Mouse (Mus musculus): Measurements from ENCODE around the gene Zfp503.
A peak's percentile ranks its signal among the peaks of the same experiment; 100 is the strongest.

The Zfp503 gene

DNA sequence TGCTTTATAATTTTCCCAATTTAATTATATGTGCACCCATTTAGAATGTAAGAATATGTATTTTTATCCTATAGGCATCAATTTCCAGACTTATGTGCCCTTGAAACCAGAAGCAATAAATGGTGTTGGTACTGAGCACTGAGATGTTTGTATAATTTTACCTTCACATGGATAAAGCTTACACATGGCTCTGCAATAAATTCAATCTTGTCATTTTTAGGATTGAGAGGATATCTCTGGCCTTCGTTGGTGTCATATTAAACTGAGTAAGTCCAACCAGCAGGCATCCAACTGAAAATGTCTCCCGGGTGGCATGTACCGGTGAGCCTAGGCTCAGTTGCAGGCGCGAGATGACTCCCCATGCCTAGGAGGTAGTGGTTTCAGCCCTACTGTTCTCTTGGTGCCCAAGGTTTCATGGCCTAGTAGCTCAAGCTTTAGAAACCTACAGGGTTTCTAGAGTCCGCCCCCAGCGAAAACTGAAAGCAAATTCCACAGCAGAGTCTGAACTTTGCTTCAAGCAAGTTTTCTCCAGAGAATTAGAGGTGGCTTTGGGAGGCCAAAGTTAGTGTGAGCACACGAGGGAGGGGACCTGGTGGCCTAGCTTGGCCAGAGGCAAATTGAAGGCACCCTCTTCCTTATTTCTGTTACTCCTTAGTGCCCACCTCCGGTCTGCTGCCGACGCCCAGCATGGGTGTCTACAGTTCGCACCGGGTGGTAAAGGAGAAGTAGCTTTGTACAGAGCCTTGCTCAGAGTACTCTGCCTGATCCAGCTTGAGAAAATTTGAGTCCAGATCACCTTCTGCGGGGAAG, 4.1 kb upstream of the Zfp503 start:
- no peak for DNase-seq (ENCODE audit: low spot score in 2 of 2)

DNA sequence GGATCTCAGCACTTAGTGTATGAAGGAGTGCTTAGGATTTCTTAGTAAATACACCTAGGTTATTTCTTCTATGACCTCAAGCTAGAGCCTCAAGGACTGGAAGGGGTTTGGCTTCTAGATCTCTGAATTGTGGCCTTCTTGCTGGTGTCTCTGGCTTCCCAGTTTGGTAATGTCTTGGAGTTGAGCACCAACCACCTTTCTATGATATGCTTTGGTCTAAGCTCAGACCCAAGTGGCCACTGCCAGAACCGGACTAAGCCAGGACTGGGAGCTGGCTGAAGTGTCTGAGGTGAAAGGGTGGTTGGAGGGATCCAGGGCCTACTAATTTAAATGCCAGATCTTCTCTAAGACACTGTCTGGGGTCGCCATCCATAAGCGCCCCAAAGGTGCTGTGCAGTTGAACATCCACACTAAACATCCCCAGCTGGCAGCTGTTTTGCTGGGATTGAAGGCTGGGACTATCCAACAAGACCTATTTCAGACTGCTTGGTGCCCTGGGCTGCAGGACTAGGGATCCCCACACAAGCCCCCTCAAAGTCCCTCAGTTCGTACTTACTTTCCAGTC, 3.0 kb upstream of the Zfp503 start:
- DNase-seq (ENCODE audit: low spot score in 2 of 2), result no peak

DNA sequence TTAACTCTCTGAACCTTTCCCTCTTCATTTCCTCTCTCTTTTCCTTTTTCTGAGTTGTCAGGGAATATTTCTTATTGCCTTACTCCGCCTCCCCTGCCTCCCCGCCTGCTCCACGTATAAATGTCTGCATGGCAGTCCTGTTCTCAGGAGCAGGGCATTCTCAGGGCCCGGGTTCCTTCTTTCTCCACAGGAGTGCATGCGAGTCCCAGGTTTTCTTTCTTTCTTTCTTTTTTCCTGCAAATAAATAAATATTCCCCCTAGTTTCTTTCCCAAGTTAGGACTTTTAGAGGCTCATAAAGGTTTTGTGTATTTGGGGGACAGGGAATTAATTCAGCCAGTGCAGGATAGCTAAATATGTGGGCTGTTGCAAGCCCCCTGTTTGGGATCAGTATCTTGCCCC, 2.5 kb upstream of the Zfp503 start:
- DNase-seq (ENCODE audit: low spot score in 2 of 2), result no peak

DNA sequence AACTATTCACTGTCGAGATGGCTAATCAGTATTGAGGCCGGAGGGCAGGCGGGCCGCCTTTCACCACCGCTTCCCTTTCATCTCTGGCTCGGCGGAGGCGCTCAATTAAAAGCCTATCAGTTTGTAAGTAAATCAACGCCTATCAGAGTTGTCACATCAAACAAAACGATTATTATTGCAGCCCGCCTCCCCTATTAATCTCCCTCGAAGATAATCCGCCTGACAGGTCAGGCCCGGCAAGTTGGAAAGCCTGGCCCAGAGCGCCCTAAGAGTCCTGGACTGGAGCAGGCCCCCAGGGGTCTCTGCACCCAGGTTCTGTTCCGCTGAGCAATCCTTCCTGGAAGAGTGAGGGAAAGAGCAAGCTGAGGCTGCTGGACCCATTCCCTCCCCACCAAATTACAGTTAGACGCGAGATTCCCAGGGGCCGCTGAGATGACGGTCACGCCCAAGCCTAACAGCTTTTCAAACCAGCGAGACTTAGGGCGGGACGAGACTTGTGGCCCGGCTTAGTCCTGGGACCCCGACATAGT, 1.9 kb upstream of the Zfp503 start:
- no peak for DNase-seq (ENCODE audit: low spot score in 2 of 2)

DNA sequence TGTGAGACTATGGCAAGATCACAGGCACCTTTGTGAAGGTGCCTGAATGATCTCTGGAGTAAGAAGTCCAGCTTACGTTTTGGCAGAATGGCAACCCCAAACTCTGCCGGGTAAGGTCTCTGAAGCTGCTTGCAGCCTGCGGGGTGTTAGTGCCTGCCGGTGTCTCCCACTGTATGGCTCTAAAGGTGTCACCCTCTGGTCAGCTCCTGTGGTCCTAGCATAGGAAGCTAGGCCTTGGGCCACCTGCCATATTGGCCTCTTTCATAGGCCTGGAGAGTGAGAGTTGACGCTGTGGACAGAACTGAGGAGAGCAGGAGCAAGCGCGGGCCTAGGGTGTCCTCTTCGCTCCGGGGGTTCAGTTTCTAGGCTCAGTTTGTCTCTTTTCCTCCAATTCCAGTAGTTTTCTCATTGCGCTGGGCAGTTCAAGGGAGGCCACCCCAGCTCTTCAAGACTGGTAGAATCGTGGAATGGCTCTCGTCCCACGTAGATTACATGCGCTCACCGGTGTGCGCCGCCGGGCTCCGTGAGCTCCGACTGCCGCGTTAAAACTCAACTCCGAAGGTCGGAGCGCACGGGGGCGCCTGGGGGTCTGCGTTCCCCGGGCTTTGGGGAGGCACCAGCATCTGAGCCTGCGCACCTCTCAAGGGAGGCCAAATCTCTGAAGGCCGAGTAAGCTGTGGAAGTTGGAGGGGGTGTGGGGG, 1.1 kb upstream of the Zfp503 start:
- no peak for DNase-seq (ENCODE audit: low spot score in 2 of 2)

DNA sequence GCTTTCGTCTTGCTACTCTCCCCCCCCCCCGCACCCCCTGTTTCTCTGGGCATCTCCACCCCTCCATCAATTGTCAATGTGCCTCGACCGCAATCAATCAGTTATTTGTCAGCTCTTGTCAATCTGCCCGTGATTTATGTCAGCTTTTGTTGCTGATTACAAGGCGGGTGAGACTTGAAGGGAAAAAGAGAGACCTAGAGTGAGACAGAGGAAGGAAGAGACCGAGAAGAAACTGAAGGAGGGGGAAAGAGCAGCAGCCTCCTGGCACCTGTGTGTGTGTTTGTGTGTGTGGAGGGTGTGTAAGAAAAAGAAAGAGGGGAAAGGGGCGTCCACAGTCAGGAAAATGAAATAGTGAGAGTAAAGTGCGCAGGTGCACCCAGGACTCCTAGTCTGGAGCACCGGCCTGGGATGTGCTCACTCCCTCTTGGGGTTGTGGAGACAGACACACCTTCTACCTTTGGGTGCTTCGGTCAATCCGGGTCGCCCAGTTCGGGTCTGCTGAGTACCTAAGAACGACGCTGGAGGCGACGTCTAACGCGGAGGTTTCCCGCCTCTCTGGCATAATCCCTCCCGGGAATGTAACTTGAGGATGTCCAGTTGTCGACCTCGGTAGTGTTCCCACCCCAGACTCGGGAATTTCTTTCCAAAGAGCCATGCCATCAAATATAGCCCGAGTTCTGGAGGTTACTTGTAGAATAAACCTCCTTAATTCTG, 667 bp downstream of the Zfp503 start:
- no peak for DNase-seq (ENCODE audit: low spot score in 2 of 2)

DNA sequence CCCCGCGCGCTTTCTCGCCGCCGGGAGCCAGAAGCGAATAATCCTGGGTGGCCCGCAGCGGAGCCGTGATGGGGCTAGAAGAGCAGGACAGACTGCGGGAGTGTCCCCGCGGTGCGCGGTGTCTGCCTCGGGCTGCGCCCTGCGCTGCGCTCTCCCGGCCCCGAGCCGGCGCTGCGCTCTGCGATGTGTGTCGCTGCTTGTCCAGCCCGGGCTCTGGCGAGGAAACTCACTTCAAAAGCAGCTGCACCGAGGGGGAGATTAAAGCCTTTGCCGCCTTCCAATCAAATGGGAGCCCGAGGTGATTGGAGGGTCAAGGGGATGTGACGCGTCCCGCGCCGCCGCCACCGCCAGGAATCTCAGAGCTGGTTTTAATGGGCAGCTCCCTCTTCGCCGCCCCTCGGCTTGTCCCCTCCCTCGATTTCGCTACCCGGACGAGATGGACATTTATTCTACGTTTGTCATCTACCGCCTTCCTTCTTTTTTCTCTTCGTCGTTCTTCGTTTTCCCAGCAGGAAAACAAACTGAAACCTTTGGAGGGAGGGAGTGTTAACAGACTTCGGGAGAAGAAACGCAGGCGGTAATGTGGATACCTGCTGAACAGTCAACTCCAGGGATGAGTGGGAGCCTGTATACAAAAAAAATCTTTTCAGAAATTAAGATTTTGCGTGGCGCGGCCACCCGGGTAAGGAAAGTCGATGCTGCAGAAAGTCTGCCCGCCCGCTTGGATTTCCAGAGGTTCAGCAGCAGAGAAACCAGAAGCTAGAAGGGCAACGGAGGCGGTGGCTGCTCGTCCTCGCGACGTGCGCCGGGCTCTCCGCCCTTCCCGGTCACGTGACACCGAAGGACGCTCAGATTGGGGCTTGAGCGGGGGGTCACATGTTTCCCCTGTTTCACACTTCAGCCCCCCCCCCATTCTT, 1.5 kb downstream of the Zfp503 start:
- DNase-seq (ENCODE audit: low spot score in 2 of 2), result peak; percentile 63 to 68

DNA sequence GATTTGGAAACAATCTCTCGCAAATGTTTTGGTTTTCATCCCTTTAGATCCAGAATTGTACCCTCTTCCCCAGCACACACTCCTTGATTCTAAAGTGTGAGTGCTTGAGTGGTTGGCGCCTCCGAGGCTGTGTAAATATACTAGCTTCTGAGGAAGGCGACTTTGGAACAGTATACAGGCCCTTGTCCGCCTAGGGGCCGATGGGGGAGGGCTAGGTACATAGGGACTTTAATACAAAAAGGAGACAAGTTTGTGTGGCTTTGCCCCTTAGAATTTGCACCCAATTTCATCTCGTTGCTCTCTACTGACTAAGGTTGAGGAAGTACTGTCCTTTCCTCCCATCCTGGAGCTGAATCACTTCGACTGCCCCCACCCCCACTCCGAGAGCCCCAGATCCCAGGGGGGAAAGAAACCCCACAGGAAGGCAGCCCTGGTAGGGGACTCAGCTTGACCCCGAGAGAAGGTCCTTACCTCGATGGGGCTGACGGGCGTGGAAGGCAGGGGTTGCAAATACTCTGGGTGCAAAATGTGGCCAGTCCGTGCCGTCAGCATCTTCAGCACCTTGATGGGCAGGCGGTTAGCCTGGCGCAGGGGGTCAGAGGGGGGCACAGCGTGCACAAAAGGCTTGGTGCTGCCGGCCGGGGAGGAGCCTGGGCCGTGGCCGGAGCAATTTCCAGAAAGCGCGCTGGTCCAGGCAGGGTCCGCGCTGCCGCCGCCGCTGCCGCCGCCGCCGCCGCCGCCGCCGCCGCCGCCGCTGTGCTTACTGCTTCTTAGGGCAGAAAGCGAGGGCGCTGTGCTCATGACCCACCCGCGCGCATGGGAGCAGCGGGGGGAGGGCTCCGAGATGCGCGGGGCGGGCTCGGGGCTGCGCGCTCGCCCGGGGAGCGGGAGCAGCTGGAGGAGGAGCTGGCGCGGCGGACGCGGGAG, 2.4 kb downstream of the Zfp503 start:
- no peak for DNase-seq (ENCODE audit: low spot score in 2 of 2)

DNA sequence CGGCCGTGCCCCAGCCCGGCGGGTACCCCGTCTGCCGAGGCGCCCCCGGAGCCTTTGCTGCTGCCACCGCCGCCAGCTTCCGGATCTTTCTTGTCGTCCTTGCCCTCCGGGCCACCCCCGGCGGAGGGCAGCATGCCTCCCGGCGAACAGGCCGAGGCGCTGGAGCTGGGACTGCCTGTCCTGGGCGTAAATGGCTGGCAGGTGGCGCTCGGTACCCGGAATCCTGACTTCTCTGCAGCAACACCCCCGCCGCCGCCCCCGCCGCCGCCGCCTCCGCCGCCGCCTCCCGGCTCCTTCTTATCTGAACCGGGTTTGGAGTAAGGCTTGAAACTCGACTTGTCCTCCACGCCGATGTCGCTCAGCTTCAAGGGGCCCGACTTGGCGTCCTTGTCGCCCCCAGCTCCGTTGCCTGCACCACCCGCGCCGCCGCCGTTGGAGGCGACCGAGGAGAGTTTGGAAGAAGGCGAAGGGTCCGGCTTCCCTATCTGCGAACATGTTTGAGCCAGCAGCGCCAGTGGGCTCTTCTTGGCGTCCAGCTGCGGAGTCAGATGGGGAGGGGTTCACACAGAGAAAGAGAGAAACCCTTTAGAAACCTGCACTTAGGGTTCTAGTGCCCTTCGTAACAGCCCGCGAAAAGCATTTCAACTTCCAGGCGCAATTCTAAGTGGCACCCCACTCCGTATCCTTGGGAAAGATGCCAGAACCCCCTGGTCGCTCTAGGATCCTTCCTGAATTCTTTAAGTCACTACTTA, 3.2 kb downstream of the Zfp503 start:
- DNase-seq (ENCODE audit: low spot score in 2 of 2), result peak; percentile 54 to 61

DNA sequence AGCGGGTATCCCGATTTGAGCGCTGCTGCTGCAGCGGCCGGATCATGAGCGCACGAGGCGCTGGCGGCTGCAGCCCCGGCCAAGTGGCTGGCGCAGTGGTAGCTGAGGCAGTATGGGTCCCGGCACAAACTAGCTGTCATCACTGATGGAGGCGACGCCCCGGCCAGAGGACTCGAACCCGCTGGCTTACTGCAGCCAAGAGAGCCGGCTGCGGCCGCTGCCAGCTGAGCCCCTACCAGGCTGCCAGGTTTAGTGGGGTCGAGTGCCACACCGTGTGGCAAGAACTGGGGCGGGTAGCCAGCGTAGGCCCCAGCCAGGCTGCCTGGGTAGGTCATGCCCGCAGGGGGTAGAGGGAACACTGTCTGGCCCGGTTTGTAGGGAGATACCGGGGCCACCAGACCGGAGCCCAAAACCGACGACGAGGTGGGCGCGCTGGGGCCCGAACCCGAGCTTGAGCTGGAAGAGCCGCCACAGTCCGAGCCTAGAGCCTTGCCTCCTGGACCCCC, 3.9 kb downstream of the Zfp503 start:
- DNase-seq (ENCODE audit: low spot score in 2 of 2), result no peak

DNA sequence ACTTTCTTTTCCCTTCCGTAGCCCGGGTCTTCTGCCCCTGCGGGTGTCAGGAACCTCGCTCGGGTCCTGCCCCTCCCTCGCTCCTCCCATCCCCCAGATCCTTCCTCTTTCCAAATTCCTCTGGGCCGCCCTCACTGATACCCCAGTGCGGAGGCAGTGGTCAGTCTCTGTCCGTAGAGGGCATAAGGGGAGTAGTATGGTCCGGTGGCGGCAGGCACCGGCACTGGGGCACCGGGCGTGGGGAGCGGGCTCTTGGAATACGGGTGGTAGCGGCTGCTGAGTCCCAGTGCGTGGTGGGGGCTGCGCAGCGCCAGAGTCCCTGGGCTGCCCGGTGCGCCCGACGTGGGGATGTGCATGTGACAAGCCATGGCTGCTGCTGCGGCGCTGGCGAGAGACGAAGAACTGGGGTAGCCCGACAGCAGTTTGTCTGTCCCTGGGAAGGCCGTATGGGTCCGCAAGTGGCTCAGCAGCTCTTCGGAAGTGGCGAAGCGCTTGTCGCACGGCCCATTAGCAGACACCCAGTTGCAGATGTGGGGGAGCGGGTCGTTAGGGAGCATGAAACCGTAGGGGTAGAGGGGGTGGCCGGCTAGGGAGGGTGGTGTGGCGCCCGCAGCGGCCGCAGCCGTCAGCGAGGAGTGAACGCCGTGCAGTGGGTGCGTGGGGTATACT, 4.5 kb downstream of the Zfp503 start:
- no peak for DNase-seq (ENCODE audit: low spot score in 2 of 2)

DNA sequence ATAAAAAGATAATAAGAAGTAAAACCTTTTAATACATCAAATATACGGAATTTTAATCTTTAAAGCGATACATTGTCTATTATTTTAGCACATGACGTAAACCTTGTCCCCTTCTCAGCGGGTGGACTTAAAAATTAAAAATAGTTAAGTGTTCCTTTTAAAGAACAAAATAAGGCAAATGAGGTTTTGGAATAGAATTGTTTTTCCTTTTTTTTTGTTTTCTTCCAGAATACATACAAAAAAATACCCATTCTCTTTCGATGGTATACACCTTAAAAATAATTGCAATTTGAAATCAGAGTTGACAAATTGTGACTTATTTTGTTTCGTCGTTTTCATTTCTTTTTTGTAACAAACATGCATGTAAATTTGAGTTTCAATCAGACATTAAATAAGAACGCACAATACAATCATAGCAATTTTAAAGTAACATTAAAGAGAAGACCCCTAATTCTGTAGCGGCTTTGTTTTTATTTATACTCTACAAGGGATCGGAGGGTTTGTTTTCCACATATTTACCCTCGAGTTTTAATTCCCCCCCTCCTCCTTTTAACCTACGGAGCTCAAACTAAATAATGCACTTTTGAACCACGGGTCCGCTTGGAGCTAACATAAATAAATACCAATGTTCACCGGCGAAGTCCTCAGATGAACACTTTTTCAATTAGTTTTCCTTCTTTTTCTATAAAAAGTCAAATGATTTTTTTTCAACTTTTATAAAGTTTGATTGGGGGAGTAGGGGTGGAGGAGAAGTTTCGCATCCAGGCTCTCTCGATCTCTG, 5.3 kb downstream of the Zfp503 start:
- DNase-seq (ENCODE audit: low spot score in 2 of 2), result no peak

DNA sequence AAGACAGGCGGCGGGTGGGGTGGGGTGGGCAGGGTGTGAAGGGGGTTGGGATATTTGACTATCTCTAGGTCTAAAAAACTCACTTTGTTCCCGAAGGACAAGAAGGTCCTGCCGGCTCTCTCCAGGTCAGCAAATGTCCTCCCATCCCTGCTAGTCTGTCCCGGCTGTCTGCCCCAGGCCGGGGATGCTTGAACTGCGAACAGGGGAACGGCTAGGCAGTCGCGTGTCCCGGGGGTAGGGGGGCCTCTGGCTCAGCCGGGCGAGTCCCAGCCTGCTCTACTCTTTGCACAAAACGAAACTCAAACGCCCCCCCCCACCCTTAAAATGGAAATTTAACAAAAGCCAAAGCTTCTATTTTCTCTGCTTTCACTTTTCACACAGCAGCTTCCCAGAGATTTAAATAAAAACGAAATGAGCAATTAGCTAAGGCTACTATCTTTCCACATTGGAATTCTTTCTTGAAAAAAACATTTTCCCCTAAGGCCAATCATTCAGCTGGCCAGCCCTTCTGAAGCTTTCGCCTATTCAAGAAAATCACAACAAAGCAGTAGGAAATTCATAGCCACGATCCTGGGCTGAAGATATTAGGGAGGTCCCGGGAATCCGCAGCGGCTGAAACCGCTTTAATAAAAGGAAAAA, 6.0 kb downstream of the Zfp503 start:
- no peak for DNase-seq (ENCODE audit: low spot score in 2 of 2)

DNA sequence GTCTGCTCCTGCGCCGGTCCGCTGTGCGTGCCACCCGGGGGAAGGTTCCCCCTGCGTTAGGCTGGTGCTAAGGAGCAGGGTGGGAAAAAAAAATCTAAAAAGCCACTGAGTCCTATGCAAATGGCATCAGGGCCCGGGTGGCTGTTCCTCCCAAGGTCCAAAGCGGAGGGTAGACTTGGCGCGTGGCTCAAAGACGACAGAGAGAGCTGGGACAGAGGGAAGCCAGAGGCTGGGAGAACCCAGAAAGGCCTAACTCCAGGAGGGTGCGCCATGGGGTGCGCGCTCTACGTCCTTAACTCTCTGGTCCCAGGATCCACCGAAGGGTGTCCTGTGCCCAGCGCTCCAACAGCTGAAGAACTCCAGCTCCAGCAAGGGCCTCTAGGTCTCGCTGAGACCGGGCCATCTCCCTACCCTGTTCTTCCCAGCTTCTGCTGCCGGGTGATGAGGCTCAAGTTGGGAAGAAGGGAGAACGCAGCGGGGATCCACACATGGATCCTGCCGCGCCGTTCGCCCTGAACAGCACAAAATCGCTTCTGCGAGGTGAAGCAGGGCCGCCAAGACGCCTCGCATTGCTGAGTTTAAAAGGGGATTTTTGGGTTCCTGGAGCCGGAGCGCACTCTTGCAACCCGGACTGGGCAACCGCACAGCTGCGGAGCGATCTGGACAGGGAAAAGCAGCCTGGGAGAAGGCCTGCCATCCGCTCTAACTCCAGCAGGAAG, 6.7 kb downstream of the Zfp503 start:
- no peak for DNase-seq (ENCODE audit: low spot score in 2 of 2)

DNA sequence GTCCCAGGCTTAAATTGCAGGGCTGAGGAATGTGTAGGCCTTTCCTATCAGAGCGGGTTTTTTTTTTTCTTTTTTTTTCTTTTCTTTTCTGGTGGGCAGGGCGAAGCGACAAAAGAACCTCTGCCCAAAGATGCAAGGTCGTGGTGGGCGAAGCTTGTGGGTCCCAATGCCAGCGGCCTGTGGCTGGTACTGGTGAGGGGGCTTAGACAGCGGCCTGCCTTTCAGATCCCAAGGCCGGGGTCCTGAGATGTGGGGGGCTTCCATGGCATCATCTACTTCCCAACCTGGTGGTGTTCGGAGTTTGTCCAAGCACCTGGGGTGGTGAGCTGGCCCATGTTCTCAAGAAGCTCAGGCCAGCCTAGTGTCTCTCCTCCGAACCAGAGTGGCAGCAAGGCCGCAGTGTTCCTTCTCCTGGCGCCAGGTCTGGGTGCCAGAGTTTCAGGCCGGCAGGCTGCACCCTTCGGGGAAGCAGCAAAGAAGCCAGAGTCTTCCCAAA, 7.3 kb downstream of the Zfp503 start:
- DNase-seq (ENCODE audit: low spot score in 2 of 2), result no peak

DNA sequence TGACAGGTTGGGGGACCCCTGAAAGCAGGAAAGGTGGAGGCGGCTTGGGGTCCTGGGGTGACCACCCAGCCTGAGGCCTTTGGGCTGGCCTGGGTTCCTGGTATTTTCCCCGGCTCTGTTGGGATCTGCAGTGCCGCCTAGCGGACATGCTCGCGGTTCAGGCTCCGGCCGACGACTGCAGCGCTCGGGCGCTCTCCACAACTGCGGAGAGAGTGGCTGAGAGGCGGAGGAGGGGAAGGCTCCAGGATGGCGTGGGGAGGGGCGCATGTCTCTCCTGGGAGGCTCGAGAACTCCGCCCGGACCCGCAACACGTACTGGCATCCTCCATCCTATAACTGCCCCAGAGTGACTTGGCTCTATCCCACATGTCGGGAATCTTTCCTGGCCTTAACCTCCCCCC, 7.9 kb downstream of the Zfp503 start:
- DNase-seq (ENCODE audit: low spot score in 2 of 2), result no peak

Data from spleen, postnatal 36 days (tissue).